Comparison of ENCODE assay signal across 8 mouse cellular contexts in genomic region chr2:152343329-152344213, GRCm38 (mm10). TPM values are rescaled to one million over a fixed set of nuclear protein-coding genes. Genes with fewer than 3 reads are reported as not detected.
DNase-seq lines count a peak whose midpoint lies in the region; ATAC-seq and TF ChIP-seq lines count a peak whose summit lies in the region.

Trib3 (minus strand) TSS chr2:152344032.

- H3K9ac ChIP-seq in embryonic facial prominence, embryonic 15.5 days: peak within 1 kb of the TSS; percentile 24
- peak within 1 kb of the TSS; percentile 66 for H3K9ac ChIP-seq in kidney, embryonic 14.5 days (ENCODE audit: low read depth, low read length)
- peak within 1 kb of the TSS; percentile 39 for H3K9ac ChIP-seq in liver, embryonic 14.5 days (replicated peaks)
- peak within 1 kb of the TSS; percentile 19; the same call in 1 of the 2 replicates for H3K9ac ChIP-seq in stomach, embryonic 15.5 days

- peak; percentile 51 to 64 for DNase-seq in adrenal gland, postnatal 4 days (ENCODE audit: low spot score in 2 of 2)
- peak; percentile 96 for DNase-seq in heart, embryonic 10.5 days (ENCODE audit: low spot score)
- DNase-seq in liver, embryonic 14.5 days (ENCODE audit: low read depth in 3 of 3, low spot score in 3 of 3): peak; percentile 58 to 74 (median 71)
- DNase-seq in neural tube, embryonic 10.5 days (ENCODE audit: extremely low spot score, low spot score): peak; percentile 71

- under 1% methylated on average over 52 of the region's 52 CpGs for WGBS in embryonic facial prominence, embryonic 15.5 days
- WGBS in heart, embryonic 10.5 days: under 1% methylated on average over 50 of the region's 52 CpGs
- under 1% methylated on average over 52 of the region's 52 CpGs for WGBS in kidney, embryonic 14.5 days
- WGBS in liver, embryonic 14.5 days (ENCODE audit: insufficient replicate concordance): under 1% methylated on average over 51 of the region's 52 CpGs
- WGBS in stomach, embryonic 15.5 days: under 1% methylated on average over 51 of the region's 52 CpGs

- peak; percentile 52 for TF ChIP-seq CTCF in C2C12 (IDR thresholded peaks at IDR 0.05; ENCODE audit: control insufficient read depth, insufficient read depth, insufficient read length)
- peak; percentile 89 for TF ChIP-seq CTCF in liver, embryonic 14.5 days (IDR thresholded peaks at IDR 0.05; ENCODE audit: low read depth)

- peak; percentile 79 for ATAC-seq in embryonic facial prominence, embryonic 15.5 days (ENCODE audit: insufficient number of reproducible peaks, low FRiP score, low TSS enrichment, low read depth)
- ATAC-seq in kidney, embryonic 14.5 days (ENCODE audit: low FRiP score, low TSS enrichment): peak; percentile 87
- peak; percentile 76 for ATAC-seq in liver, embryonic 14.5 days (ENCODE audit: insufficient read depth)
- ATAC-seq in stomach, embryonic 15.5 days (ENCODE audit: insufficient read depth, low FRiP score, low read depth): peak; percentile 86

- peak; percentile 48 for TF ChIP-seq EP300 in liver, embryonic 14.5 days (IDR thresholded peaks at IDR 0.05; ENCODE audit: low read depth)

- H3K4me1 ChIP-seq in embryonic facial prominence, embryonic 15.5 days: peaks cover 13% of the 10 kb centered on the region
- peaks cover 27% of the 10 kb centered on the region for H3K4me1 ChIP-seq in heart, embryonic 10.5 days
- peaks cover 7% of the 10 kb centered on the region; the same call in 1 of the 2 replicates for H3K4me1 ChIP-seq in kidney, embryonic 14.5 days (ENCODE audit: control insufficient read depth, insufficient read depth, low read length)
- H3K4me1 ChIP-seq in liver, embryonic 14.5 days (replicated peaks; ENCODE audit: control insufficient read depth in 2 of 2, insufficient read depth in 2 of 2, low read length in 1 of 2): peaks cover 12 to 31% of the 10 kb centered on the region in 2 experiments
- H3K4me1 ChIP-seq in stomach, embryonic 15.5 days: peaks cover 10% of the 10 kb centered on the region

- no peaks in the 10 kb centered on the region for H3K9me3 ChIP-seq in embryonic facial prominence, embryonic 15.5 days (replicated peaks)
- H3K9me3 ChIP-seq in heart, embryonic 10.5 days: no peaks in the 10 kb centered on the region
- H3K9me3 ChIP-seq in kidney, embryonic 14.5 days (ENCODE audit: control insufficient read depth, low read length): no peaks in the 10 kb centered on the region
- H3K9me3 ChIP-seq in liver, embryonic 14.5 days (ENCODE audit: control insufficient read depth, low read length): no peaks in the 10 kb centered on the region
- no peaks in the 10 kb centered on the region for H3K9me3 ChIP-seq in stomach, embryonic 15.5 days

- H3K4me3 ChIP-seq in C2C12 (ENCODE audit: insufficient read depth, poor library complexity, severe bottlenecking): peak within 1 kb of the TSS; percentile 40
- H3K4me3 ChIP-seq in embryonic facial prominence, embryonic 15.5 days (replicated peaks): peak within 1 kb of the TSS; percentile 56
- peak within 1 kb of the TSS; percentile 73 for H3K4me3 ChIP-seq in heart, embryonic 10.5 days
- peak within 1 kb of the TSS; percentile 57 for H3K4me3 ChIP-seq in kidney, embryonic 14.5 days (ENCODE audit: low read length)
- peak within 1 kb of the TSS; percentile 52 to 66 for H3K4me3 ChIP-seq in liver, embryonic 14.5 days (ENCODE audit: insufficient read depth in 1 of 2, low read depth in 2 of 2, low read length in 2 of 2)
- peak within 1 kb of the TSS; percentile 52 for H3K4me3 ChIP-seq in stomach, embryonic 15.5 days (replicated peaks)

- no peaks in the 10 kb centered on the region for H3K27me3 ChIP-seq in C2C12 (ENCODE audit: control insufficient read depth, insufficient read depth, insufficient read length)
- H3K27me3 ChIP-seq in embryonic facial prominence, embryonic 15.5 days: 0 out of 2 replicates have a peak, but pooled peaks cover 3% of the 10 kb centered on the region
- H3K27me3 ChIP-seq in heart, embryonic 10.5 days (ENCODE audit: insufficient read depth, poor library complexity, severe bottlenecking): peaks cover 17% of the 10 kb centered on the region
- no peaks in the 10 kb centered on the region for H3K27me3 ChIP-seq in kidney, embryonic 14.5 days (ENCODE audit: control insufficient read depth, insufficient read depth, low read length)
- H3K27me3 ChIP-seq in liver, embryonic 14.5 days (ENCODE audit: control insufficient read depth, insufficient read depth, low read length): no peaks in the 10 kb centered on the region
- H3K27me3 ChIP-seq in stomach, embryonic 15.5 days (replicated peaks): no peaks in the 10 kb centered on the region

- no peaks in the 10 kb centered on the region for H3K79me2 ChIP-seq in C2C12 (ENCODE audit: control insufficient read depth, insufficient read depth)

- H3K79me3 ChIP-seq in C2C12 (ENCODE audit: low read depth): no peaks in the 10 kb centered on the region

- no peak within 1 kb of the TSS for H3K27ac ChIP-seq in embryonic facial prominence, embryonic 15.5 days (replicated peaks)
- peak within 1 kb of the TSS; percentile 84 for H3K27ac ChIP-seq in heart, embryonic 10.5 days
- no peak within 1 kb of the TSS for H3K27ac ChIP-seq in kidney, embryonic 14.5 days (ENCODE audit: low read depth, low read length)
- no peak within 1 kb of the TSS for H3K27ac ChIP-seq in liver, embryonic 14.5 days
- no peak within 1 kb of the TSS for H3K27ac ChIP-seq in stomach, embryonic 15.5 days

- H3ac ChIP-seq in C2C12 (ENCODE audit: control insufficient read depth, insufficient read length, low read depth): peak within 1 kb of the TSS; percentile 67

- peak within 1 kb of the TSS; percentile 95 for H3K4me2 ChIP-seq in embryonic facial prominence, embryonic 15.5 days (replicated peaks)
- H3K4me2 ChIP-seq in kidney, embryonic 14.5 days (replicated peaks; ENCODE audit: low read depth, low read length): peak within 1 kb of the TSS; percentile 93
- peak within 1 kb of the TSS; percentile 71 for H3K4me2 ChIP-seq in liver, embryonic 14.5 days (ENCODE audit: low read depth)
- peak within 1 kb of the TSS; percentile 90 for H3K4me2 ChIP-seq in stomach, embryonic 15.5 days

- no peaks in the 10 kb centered on the region for H3K36me3 ChIP-seq in C2C12 (ENCODE audit: control insufficient read depth, insufficient read depth)
- H3K36me3 ChIP-seq in embryonic facial prominence, embryonic 15.5 days: no peaks in the 10 kb centered on the region
- H3K36me3 ChIP-seq in heart, embryonic 10.5 days: no peaks in the 10 kb centered on the region
- no peaks in the 10 kb centered on the region for H3K36me3 ChIP-seq in kidney, embryonic 14.5 days (ENCODE audit: control insufficient read depth, insufficient read depth, low read length)
- H3K36me3 ChIP-seq in liver, embryonic 14.5 days (replicated peaks; ENCODE audit: control insufficient read depth, insufficient read depth, low read depth): no peaks in the 10 kb centered on the region
- no peaks in the 10 kb centered on the region for H3K36me3 ChIP-seq in stomach, embryonic 15.5 days

TF ChIP-seq in C2C12, 6 proteins besides CTCF, POLR2A, EP300 and RAD21:
- TF ChIP-seq MYOG (IDR thresholded peaks at IDR 0.05; ENCODE audit: control insufficient read depth, extremely low read depth, insufficient read length) (no peak), CEBPB (IDR thresholded peaks at IDR 0.05; ENCODE audit: low read depth) (peak; percentile 84)

RNA-seq across cellular contexts. Expression of gene Trib3, which starts in this region (rescaled TPM):
- polyA plus RNA-seq in C2C12 (2012; fragmentation: generic; extraction: Trizol): 27.6 TPM
- total RNA-seq in adrenal gland, postnatal 4 days (2021): 1 to 10 TPM; 4.3 to 4.9 TPM
- 3.9 and 6.5 TPM in 2 replicates for polyA plus RNA-seq in embryonic facial prominence, embryonic 15.5 days (2015; fragmentation: Nextera tagmentation; extraction: Ambion mirVana)
- 5.1 and 5.3 TPM in 2 replicates for polyA plus RNA-seq in heart, embryonic 10.5 days (2016; fragmentation: Nextera tagmentation; extraction: Ambion mirVana)
- 0.57 and 0.61 TPM in 2 replicates for polyA plus RNA-seq in kidney, embryonic 14.5 days (2014; fragmentation: Nextera tagmentation; extraction: Ambion mirVana)
- polyA plus RNA-seq in liver, embryonic 14.5 days (2012; rRNA removed): 0.54 and 0.77 TPM in 2 replicates
- 0.70 and 1.5 TPM in 2 replicates for polyA plus RNA-seq in liver, embryonic 14.5 days (2014; fragmentation: Nextera tagmentation; extraction: Ambion mirVana)
- polyA plus RNA-seq in stomach, embryonic 15.5 days (2015; fragmentation: Nextera tagmentation; extraction: Ambion mirVana): 2.1 and 2.2 TPM in 2 replicates

Comparison
In these comparisons a context has a peak if more than half of its experiments do, and no peak if none do; other contexts are left out.
1. Peak in ATAC-seq, H3K4me3 ChIP-seq, H3K9ac ChIP-seq and H3K4me2 ChIP-seq in kidney, embryonic 14.5 days; RNA of the gene not detected or under 1 TPM.